Mouse (Mus musculus): ENCODE measurements around the gene 4930558K02Rik.

4930558K02Rik gene

DNA sequence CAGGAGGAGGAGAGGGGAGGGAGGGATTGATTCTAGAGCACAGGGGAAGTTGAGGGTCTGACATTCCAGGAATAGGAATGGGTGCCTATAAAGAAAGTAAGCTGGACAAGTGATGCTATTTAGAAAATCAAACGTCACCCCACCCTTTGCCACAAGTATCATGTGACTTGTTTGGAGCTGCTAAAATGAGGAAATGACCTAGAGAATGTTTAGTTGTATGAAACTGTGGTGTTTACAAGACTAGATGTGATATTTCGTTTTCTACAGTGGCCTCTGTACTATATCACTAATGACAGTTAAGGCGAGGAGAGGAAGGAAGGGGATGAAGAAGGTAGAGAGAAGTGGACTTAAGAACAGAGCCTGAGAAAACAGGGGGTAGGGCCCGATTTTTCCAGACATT, 19.3 kb upstream of the 4930558K02Rik start:
- in situ Hi-C loops (cut with MseI, MboI), result loop anchor here in 1 of 2 experiments (5.0 kb wide), 1 partner anchor 314 kb away; no protein-coding TSS in a partner anchor

DNA sequence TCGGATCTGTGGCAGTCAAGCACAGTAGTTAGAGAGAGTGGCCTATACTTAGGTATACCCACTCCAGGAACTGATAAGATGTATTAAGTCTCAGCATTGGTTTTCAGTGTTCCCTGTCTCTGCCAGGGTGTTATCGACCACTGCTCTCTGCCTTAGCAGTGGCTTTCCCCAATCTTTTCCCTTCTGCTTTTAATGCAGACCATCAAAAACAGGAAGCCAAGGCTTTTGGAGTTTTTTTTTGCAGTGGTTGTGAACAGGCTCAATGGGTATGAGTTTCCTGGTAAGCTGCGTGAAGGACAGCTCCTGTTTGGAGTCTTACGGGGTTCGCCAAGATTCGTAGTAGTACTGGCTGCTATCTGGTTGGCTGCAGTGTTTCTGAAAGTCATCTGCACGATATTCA, 13.0 kb upstream of the 4930558K02Rik start:
- in situ Hi-C loops (cut with MseI, MboI), result no loop called here

DNA sequence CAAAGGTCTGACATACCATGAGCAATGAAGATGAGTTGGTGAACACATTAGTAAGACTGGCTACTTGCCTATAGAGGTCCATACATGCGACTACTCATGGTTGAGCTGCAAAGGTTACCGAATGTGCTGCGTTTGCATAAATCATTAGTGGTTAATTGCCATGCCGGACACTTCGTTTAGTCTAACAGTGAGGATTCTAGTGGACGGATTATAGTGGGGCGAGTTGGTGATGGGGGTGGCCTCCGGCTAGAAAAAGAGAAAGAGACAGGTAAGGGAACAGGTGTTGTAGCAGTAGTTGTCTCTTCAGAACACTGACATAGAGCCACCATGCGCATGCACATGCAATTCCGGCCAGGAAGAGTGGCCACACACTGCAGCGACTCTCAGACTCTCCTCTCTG, 12.4 kb upstream of the 4930558K02Rik start:
- in situ Hi-C loops (cut with MseI, MboI), result no loop called here

DNA sequence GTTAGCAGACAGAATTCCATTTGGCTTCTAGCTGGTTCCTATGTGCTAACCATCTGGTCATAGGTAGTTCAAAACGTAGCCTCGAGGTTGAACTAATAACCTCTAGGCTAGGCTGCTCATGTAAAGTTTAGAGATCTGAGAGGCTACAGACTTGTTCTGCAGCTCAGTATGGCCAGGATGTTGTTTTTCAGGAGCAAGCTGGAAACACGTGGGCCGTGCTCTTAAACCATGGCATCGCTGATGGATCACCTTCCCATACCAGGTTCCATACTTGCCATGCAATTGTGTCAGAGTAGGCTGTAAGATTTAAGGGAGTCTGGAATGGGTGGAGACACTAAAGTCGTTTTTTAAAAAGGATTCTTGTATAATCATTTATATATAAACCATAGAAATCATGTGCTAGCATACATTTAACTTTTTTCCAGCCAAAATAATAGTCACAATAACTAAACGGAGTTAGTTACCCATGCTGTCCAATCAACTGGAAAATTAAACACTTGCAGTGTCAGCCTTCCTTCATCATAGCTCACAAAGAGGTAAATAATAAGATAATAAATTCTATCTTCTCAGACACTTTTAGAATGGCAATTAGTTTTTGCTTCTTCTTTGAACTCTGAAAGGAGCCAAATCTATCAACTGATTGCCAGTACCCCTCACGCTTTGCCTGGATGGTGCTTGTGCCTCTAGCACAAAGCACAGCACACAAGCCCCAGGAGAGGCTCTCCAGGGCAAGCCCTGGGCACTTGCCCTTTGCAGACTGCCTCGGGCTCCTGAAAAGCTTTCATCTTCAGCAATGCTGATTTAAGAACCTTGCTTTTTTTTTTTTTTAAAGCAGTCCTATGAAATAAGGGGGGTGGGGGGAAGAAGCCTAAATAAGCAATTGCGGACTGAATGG, 11.5 kb upstream of the 4930558K02Rik start:
- in situ Hi-C loops (cut with MseI, MboI), result no loop called here

DNA sequence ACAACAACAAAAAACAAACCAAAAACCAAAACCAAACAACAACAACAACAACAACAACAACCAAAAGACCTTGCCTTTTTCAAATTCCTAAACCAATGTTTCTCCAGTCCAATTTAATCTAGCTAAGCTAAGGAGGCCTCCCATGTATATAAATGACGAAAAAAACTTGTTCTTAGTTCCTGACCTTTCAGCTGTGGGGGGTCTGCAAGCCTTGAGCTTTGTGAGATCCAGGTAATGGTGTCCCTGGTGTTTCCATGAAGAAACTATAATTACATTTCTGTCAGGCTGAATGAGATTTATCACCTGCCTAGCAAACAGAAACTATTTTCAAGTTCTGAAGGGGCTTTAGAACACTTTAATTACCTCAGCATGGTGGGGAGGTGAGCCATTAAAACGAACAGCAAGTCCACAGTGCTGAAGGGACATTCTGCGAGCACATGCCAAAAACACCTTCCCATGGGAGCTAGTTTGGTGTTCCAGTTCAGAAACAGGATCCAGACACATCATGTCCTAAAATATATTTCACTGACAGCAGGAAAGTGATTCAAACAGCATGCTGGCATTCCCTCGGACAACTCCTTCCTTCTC, 4.6 kb upstream of the 4930558K02Rik start:
- in situ Hi-C loops (cut with MseI, MboI), result no loop called here

DNA sequence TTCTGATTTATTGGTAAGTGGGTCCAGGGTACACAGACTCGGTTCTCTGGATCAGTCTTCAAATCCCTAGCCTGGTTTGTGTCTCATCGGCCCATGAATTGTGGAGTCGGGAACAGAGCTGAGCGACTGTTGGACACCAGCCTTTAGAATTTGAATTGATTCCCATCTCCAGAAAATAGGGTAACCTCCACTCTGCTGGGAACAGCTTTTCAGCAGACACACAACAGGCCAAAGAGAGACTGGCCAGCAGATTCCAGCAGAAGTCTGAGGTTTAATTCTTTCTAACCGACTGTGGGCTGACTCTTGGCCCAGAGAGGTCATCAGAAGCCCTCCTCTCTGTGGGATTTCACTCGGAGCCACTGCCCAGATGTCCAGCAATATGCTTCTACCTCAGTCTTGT, 4.0 kb upstream of the 4930558K02Rik start:
- in situ Hi-C loops (cut with MseI, MboI), result no loop called here

DNA sequence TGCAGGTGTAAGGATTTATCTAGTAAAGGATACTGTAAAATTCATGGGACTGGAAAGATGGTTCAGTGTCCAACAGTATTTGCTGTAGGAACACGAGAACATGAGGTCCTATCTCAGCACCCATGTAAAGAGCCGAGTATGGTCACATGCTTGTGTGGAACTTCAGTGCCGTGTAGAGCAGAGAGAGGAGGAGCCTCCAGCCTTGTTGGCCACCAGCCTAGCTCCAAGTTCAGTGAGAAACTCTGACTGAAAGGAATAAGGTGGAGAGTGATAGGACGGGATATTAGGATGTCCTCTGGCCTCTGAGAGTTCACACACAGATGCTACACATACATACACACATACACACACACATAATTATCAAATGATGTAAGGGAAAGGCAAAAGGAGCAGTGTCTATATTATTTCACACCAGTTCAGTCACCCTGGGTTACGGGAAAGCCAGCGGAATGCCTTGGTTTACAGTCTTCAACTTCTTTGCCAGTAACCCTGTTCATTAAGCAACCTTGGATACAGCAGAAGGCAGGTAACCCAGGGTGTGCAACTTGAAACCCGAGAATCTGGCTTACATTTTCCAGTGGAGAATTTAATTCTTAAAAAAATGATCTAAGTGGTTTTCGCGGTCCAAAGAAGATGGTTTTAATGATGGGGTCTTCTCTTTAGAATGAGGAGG, 1.3 kb upstream of the 4930558K02Rik start:
- in situ Hi-C loops (cut with MseI, MboI), result no loop called here

DNA sequence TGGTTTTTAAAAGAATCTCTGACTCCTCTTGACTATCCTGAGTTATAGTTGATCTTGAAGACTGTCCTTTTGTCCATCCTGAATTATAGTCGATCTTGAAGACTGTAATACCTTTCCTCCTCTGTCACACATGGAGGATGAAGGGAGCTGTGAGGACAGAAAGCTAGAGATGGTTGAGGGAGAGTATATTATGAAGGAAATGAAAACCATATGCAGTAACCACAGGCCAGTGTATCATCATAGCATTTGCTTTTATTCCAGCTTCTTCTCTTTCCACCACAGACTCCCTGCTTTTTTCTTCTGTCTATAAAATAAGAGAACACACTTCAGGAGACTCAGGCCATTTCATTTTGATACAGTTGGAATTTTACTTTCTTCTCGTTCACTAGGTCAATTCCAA, 610 bp upstream of the 4930558K02Rik start:
- in situ Hi-C loops (cut with MseI, MboI), result no loop called here

DNA sequence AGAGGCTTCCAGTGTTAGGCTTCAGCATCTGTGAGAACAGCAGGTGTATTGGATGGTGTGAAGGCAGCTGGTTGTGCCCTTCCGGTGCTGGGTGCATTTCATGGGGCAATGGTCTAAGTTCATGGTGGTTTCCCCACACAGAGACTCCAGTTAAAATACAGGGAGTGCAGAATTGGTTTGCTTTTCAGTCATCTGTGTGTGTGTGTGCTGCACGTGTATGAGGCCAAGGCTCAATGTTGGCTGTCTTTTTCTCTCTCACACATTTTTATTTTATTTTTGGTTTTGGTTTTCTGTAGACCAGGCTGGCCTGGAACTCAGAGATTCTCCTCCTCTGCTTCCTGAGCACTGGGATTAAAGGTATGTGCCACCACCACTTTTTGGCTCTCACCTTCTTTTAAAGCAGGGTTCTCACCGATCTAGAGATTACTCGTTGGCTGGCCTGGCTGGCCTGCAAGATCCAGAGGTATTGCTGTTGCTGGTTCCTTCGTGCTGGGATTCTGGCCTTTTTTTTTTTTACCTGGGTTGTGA, 1.2 kb downstream of the 4930558K02Rik start:
- in situ Hi-C loops (cut with MseI, MboI), result no loop called here

DNA sequence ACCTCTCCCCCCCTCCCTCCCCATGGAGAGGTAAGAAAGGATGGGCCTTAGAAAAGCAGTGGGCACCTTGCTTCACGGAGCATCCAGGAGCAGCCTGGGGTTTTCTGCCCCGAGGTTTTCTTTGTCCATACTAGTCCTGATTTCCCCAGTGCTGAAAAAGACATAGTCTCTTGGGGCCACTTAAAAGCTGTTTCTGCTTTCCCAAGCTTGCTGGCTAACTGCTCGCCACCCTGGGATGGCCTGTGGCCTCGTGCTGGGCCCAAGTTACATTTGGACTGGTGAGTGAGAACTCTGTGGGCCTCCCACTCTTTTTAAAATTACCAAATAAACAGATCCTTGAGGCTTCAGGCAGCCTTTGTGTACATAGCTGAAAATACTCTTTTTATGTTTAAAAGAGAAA, 2.1 kb downstream of the 4930558K02Rik start:
- in situ Hi-C loops (cut with MseI, MboI), result no loop called here

DNA sequence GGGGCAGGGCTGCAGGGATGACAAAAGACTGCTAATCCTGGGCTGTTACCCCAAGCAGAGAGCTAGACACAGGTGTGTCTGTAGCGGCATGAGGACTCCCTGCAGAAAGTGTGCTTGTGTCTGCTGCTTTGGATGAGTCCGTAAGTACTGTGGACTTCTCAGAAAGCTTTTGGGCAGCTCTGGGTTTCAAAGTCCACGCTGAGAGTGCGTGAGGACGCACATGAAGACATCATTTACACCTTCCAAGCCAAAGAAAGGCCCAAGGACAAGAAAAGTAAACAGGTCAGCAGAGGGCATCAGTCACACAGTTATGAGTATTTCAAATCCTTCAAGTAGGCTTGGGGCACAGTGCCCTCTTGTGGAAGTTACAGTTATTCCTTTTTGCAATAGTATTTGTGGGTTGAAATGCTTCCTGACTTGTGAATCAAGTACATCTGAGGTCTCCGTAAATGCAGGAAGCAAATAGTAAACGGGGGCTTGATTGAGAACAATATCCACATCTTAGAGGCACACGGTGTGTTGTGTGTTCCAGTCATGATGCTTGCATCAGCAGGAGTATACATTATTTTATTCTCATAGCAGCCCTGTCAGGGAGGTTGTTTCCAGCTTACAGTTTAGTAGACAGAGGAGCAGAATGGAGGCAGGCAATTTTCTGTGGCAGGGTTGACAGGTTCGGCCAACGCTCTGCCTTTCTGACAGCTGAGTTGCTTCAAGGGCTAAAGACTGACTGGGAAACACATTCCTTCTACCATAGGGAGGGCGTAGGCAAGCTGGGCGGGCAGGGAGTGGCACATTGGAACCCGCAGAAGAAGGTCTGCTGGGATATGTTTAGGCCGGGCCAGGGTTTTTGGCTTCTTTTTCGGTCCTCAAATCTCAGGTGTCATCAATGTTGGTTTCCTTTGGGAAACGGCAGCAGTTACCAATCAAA, 2.9 kb downstream of the 4930558K02Rik start:
- in situ Hi-C loops (cut with MseI, MboI), result no loop called here

DNA sequence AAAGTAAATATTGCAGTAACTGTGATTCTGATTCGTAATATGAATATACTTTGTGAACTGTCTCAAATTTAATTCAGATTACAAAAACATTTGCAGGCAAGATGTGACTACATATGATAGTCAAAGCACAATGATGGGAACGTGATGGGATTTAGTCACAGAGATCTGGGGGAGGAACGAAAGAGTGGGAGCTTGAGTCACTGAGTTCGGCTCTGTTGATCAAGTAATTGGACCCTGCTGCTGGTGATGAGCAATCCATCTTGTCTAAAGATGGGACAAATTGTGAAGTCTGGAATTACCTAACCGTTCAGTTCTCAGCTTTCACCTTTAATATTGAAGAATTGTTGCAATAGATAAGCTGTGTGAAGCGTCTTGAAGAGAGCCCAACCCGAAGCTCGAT, 7.2 kb downstream of the 4930558K02Rik start:
- in situ Hi-C loops (cut with MseI, MboI), result no loop called here

DNA sequence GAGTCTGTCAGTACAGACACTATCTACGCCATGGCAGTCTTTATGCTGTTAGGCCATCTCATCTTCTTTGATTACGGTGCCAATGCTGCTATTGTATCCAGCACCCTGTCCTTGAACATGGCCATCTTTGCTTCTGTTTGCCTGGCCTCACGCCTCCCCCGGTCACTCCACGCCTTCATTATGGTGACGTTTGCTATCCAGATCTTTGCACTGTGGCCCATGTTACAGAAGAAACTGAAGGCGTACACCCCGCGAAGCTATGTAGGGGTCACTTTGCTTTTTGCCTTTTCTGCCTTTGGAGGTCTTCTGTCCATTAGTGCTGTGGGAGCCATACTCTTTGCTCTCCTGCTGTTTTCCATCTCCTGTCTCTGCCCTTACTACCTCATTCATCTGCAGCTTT, 8.6 kb downstream of the 4930558K02Rik start:
- in situ Hi-C loops (cut with MseI, MboI), result no loop called here

DNA sequence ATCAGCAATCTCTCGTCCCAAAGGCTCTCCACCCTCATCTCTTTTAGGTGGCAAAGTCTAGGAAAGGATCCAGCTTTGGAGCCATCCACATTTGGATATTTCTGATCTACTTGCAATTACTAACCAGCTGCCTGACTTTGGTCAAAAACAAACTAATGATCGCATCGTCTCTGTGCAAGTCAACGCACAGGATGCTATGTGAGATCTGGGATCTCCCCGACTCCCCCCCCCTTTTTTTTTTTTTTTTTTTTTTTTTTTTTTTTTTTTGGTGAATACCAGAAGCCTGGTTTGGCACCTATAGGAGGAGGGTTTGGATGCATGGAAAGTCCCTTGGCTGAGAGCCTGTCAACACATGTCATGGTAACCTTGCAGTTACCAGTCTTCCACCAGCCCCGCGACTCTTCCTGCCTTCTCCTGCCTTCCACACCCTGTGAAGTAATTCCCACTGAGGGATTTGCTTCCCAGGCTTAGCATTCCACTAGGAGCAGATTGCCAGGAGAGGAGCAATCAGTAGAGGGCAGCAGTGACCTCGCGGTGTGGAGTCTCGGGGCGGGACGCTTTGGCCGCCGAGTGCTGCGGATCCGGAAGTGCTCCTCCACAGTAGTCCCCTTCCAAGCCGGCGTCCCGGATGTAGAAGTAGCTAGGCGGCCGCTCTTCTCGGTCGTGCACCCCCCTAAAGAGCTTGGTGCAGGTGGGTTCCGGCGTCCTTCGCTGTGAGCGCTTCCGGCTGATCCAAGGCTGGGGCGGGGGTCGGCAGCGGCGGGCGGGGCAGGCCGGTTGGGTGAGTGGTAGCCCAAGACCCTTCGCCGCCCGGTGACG, 10.6 kb downstream of the 4930558K02Rik start, which contains the start of gene Pigc:
TSS of gene Pigc (plus strand) at position 598 of the 819 bp plus-strand sequence.
- in situ Hi-C loops (cut with MseI, MboI), result loop anchor here (5.0 to 10.0 kb wide), 4 partner anchors 91 to 224 kb away; partner anchors contain the start of gene Suco (in 2 of the 2)

DNA sequence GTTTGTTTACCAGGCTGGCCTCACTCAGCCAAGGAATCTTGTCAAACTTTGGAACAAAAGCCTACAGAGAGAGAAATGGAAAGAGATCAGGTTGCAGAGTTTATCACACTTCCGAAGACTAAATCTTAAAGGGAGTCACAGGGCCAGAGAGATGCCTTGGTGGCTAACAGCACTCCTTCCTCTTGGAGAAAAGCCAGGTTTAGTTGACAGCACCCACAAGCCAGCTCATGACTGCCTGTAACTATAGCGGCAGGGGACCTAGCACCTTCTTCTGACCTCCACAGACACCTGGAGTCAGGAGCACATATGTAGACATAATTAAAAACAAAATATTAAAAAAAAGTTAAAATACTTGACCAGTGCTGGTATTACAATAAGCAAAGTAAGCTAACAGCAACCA, 11.5 kb downstream of the 4930558K02Rik start:
- in situ Hi-C loops (cut with MseI, MboI), result loop anchor here (5.0 to 10.0 kb wide), 4 partner anchors 91 to 223 kb away; partner anchors contain the start of gene Suco (in 2 of the 2)

DNA sequence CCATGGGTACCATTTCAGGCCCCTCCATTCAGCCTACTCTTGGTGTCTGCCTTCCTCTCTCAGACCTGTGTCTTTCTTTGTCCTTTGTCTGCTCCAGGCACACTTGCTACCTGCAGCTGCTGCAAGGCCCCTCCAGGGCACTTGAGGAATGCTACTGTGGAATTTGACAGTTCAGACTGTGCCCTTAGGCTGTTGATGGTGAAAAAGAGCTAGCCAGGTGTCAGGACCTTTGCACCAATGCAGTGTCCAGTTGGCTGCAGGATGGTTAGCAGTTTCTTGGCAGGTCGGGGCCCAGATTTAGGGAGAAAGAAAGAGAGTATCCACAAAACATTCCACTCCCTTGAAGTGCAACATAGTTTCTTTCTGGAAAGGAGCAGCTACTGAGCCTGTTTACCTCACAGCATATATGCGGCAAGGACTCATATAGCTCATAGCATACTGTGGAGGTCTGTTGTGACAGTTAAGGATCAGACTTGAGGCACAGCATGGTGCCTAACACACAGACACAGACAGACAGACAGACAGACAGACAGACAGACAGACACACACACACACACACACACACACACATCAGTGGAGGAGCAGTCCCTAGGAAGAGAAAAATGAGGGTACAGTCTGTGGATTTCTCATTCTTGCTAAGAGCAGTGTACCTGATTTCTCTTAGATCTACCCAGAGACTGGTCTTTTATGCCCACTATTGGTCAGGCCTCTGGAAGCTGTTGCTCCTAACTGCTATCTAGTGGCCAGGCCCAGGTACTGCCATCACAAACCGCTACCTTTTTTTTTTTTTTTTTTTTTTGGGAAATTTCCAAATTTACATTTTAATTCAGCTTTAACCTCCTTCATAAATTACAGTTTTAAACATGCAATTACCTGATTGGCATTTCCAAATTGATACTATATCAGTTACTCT, 16.7 kb downstream of the 4930558K02Rik start:
- in situ Hi-C loops (cut with MseI, MboI), result loop anchor here in 1 of 2 experiments (10.0 kb wide), 2 partner anchors 88 to 218 kb away; partner anchors contain the start of gene Suco

DNA sequence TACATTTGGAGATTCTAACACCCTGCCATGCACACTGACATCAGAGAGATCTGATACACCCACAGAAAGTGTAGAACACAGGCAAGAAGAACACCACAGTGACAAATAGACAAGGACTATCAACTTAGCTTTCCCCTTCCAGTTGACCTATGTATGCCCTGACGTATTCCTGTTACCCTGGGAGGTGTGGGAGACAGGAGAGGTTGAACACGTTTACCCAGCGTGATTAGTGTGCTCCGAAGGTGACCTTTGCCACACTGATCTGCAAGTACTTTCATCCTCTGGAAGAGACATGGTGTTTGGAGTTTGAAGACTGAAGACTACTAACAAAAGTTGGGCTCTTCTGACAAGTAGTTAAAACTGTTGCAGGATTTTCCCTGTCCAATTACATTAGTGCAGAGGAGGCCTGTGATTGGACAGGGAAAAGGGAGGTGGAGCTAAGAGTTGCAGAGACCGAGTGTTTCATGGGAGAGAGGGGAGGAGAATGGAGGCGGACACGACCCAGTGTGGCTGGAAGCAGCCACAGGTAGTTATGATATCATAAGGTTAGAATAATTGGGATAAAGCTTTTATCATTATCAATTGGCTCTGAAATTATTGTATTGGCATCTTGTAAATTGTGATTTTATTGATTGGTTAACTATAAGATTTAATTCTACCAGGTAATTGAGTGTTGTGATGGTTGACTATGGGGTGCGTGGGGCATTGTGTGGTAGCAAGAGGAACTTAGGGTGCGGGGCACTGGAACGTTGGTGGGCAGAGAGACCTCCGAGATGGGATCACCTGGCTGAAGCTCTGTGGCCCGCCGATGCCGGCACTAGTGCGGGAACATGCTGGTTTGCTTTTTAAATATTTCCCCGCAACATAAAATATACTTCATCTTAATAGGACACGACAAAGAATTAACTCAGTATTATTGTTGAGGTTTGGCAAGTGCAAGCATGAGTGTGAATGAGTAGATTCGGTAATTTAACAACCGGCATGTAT, 21.2 kb downstream of the 4930558K02Rik start:
- in situ Hi-C loops (cut with MseI, MboI), result no loop called here

DNA sequence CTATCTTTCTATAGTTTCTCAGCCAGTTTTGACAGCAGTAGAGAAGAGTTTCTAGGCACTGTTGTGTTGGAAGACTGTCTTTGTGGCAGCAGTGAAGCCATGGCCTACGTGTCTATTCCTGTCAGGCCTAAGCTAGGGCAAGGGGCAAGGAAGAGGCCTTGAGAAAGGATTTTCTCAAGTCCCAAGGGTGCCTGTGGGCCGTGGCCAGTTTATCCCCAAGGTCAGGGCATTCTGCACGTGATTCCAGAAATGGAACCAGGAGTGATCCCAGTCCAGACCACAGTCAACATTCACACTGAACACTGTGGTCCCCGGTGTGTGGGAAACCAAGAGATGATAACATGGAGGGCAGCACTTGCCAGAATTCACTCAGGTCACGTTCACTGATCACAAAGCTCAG, 23.6 kb downstream of the 4930558K02Rik start:
- in situ Hi-C loops (cut with MseI, MboI), result no loop called here
